Mouse (Mus musculus): ENCODE results near the gene Cfap97d1. TPM values are rescaled to one million over a fixed set of nuclear protein-coding genes. Genes with fewer than 3 reads are reported as not detected.

Gene Cfap97d1
- polyA plus RNA-seq, 1 experiment from 2014 or later = not detected

DNA sequence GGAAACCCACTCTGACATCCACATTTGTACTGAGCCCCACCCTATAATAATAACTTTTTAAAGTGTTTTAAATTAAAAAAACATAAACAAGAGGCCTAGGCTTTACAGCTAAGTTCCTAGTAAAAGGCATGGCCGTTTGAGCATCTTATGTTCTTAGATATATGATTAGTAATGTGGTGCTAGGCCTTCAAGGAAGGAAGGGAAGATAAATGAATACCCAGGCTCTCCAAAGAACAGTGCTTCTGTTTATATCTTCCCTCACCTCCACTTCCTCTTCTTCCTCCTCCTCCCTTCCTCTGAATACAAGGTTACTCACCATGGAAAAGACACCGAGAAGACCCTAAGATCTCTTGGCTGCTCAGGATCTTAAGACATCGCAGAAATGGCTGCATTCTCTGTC, 7.7 kb downstream of the Cfap97d1 start:
- H3K27ac ChIP-seq (ENCODE audit: low read depth, low read length) = no peak overlapping the region
- WGBS (ENCODE audit: insufficient replicate concordance) = 68% methylated on average over 3 of the region's 3 CpGs
- no peaks in the 10 kb centered on the region for H3K9me3 ChIP-seq (replicated peaks; ENCODE audit: control insufficient read depth, low read length)
- ATAC-seq (replicated peaks; ENCODE audit: insufficient number of reproducible peaks, low FRiP score, low TSS enrichment) = no peak
- H3K36me3 ChIP-seq (ENCODE audit: control insufficient read depth, insufficient read depth, low read length) = no peaks in the 10 kb centered on the region
- no peak overlapping the region for H3K4me2 ChIP-seq
- no peak overlapping the region for H3K9ac ChIP-seq (ENCODE audit: low read depth, low read length)
- no peaks in the 10 kb centered on the region for H3K27me3 ChIP-seq (ENCODE audit: control insufficient read depth, insufficient read depth, low read length)
- H3K4me3 ChIP-seq (ENCODE audit: low read depth, low read length) = no peak overlapping the region
- H3K4me1 ChIP-seq (ENCODE audit: control insufficient read depth, insufficient read depth, low read length) = 0 out of 2 replicates have a peak, but pooled peaks cover 6% of the 10 kb centered on the region

DNA sequence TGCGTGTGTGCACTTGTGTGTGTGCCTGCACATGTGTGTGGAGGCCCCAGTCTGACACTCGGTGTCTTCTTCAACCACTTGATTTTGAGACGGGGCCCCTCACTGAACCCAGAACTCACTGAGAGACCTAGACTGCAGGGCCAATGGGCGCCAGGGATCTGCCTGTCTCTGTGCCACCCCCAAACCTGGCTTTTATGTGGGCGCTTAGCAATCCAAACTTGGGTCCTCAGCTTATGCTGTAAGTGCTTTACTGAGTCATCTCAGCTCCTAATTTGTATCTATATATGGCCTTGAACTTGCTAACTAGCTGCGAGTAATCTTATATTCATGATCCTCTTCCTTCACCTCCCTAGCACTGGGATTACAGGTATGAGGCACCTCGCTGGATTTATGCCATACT, 8.3 kb downstream of the Cfap97d1 start:
- H3K4me1 ChIP-seq (ENCODE audit: control insufficient read depth, insufficient read depth, low read length) = 0 out of 2 replicates have a peak, but pooled peaks cover 6% of the 10 kb centered on the region
- H3K9me3 ChIP-seq (replicated peaks; ENCODE audit: control insufficient read depth, low read length) = no peaks in the 10 kb centered on the region
- H3K4me2 ChIP-seq = no peak overlapping the region
- no peaks in the 10 kb centered on the region for H3K27me3 ChIP-seq (ENCODE audit: control insufficient read depth, insufficient read depth, low read length)
- no peak overlapping the region for H3K4me3 ChIP-seq (ENCODE audit: low read depth, low read length)
- 83% methylated on average over 7 of the region's 7 CpGs for WGBS (ENCODE audit: insufficient replicate concordance)
- H3K9ac ChIP-seq (ENCODE audit: low read depth, low read length) = no peak overlapping the region
- no peaks in the 10 kb centered on the region for H3K36me3 ChIP-seq (ENCODE audit: control insufficient read depth, insufficient read depth, low read length)
- ATAC-seq (replicated peaks; ENCODE audit: insufficient number of reproducible peaks, low FRiP score, low TSS enrichment) = no peak
- H3K27ac ChIP-seq (ENCODE audit: low read depth, low read length) = no peak overlapping the region

DNA sequence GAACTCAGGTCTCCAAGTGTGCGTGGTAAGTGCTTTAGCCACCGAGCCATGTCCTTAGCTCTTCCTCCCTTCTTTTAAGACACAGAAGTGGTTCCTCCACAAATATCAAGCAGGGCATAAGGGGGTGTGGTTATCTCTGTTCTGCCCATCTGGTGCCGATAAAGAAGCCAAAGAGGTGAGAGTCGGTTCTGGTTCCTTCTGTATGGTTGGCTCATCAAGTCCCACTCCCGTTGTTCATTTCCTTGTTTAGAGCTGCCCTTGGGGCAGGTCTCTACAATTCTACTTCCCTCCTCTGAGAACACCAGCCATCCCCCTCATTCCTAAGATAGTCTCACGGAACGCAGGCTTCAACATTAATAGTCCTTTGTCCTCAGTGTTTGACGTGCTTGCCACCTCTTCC, 10.0 kb downstream of the Cfap97d1 start:
- Histone ChIP-seq H3K27ac (ENCODE audit: low read depth, low read length) (no peak overlapping the region), H3K4me3 (ENCODE audit: low read depth, low read length) (no peak overlapping the region), H3K9ac (ENCODE audit: low read depth, low read length) (no peak overlapping the region), H3K36me3 (ENCODE audit: control insufficient read depth, insufficient read depth, low read length) (no peaks in the 10 kb centered on the region), H3K27me3 (ENCODE audit: control insufficient read depth, insufficient read depth, low read length) (no peaks in the 10 kb centered on the region), H3K4me1 (ENCODE audit: control insufficient read depth, insufficient read depth, low read length) (peaks cover 8% of the 10 kb centered on the region; the same call in 1 of the 2 replicates), H3K4me2 (no peak overlapping the region), H3K9me3 (replicated peaks; ENCODE audit: control insufficient read depth, low read length) (no peaks in the 10 kb centered on the region)
- 39% methylated on average over 8 of the region's 8 CpGs for WGBS (ENCODE audit: insufficient replicate concordance)
- ATAC-seq (replicated peaks; ENCODE audit: insufficient number of reproducible peaks, low FRiP score, low TSS enrichment) = no peak

DNA sequence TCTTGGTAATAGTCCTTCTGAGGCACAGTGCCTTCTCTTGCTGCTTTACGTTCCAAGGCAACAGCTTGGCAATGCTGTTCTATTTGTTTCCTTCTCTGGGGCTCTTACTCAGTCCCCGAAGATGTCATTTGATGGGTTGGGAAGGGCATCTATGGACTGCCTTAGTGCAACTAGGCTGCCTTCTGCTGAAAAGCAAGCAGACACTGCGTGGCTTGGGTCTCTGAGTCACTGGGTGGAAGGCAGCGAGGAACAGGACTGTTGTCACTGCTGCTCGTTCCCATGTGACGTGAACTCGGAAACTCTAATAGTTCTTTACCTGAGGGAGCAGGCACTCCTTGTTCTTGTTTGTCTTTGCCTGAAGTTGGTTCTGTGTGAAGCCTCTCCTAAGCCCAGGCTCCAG, 11.9 kb downstream of the Cfap97d1 start:
- no peak for ATAC-seq (replicated peaks; ENCODE audit: insufficient number of reproducible peaks, low FRiP score, low TSS enrichment)
- peaks cover 9% of the 10 kb centered on the region; the same call in 1 of the 2 replicates for H3K4me1 ChIP-seq (ENCODE audit: control insufficient read depth, insufficient read depth, low read length)
- no peak overlapping the region for H3K4me3 ChIP-seq (ENCODE audit: low read depth, low read length)
- no peaks in the 10 kb centered on the region for H3K27me3 ChIP-seq (ENCODE audit: control insufficient read depth, insufficient read depth, low read length)
- no peaks in the 10 kb centered on the region for H3K9me3 ChIP-seq (replicated peaks; ENCODE audit: control insufficient read depth, low read length)
- 77% methylated on average over 7 of the region's 7 CpGs for WGBS (ENCODE audit: insufficient replicate concordance)
- no peak overlapping the region for H3K27ac ChIP-seq (ENCODE audit: low read depth, low read length)
- H3K9ac ChIP-seq (ENCODE audit: low read depth, low read length) = no peak overlapping the region
- H3K4me2 ChIP-seq = no peak overlapping the region
- H3K36me3 ChIP-seq (ENCODE audit: control insufficient read depth, insufficient read depth, low read length) = no peaks in the 10 kb centered on the region

DNA sequence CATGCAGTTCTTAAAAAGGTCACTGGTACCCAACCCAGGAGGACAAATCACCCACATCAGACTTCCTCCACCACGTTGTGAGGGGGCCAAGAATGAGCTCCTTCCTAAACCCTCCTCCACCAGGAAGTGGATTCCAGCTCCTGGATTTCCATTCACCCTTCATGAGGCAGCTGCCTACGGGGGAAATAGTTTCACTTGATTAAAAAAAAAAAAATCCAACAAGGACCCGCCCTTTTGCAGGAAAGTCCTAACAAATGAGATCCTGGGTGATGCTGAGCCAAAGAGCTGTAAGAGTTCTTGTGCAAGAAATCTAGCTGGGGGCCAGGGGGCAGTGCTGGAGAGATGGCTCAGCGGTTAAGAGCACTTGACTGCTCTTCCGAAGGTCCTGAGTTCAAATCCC, 14.2 kb downstream of the Cfap97d1 start:
- WGBS (ENCODE audit: insufficient replicate concordance) = 45% methylated on average over 5 of the region's 5 CpGs
- H3K27ac ChIP-seq (ENCODE audit: low read depth, low read length) = no peak overlapping the region

DNA sequence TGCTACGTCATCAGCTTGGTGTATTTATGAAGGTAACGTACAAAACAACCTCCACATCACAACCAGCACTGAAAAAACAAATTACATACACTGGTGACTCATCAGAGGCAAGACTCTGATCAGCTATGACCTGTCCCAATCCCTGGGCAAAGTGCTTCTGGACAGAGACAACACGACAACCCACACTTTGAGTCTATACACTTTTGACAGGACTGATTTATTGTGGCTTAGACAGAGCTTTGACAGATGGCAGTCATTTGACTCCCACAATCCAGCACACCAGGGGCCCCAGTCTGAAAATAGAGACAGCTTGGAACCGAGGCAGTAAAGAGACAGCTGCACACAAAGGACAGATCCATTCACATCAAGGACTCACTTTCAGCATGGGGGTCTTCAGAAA, 15.4 kb downstream of the Cfap97d1 start:
- H3K4me3 ChIP-seq (ENCODE audit: low read depth, low read length) = no peak overlapping the region
- H3K9me3 ChIP-seq (replicated peaks; ENCODE audit: control insufficient read depth, low read length) = 0 out of 2 replicates have a peak, but pooled peaks cover 2% of the 10 kb centered on the region
- no peak for ATAC-seq (replicated peaks; ENCODE audit: insufficient number of reproducible peaks, low FRiP score, low TSS enrichment)
- H3K9ac ChIP-seq (ENCODE audit: low read depth, low read length) = 0 out of 2 replicates have a peak overlapping the region, but pooled peaks have one; percentile 22
- H3K4me1 ChIP-seq (ENCODE audit: control insufficient read depth, insufficient read depth, low read length) = peaks cover 3% of the 10 kb centered on the region; the same call in 1 of the 2 replicates
- H3K4me2 ChIP-seq = no peak overlapping the region
- H3K27ac ChIP-seq (ENCODE audit: low read depth, low read length) = 0 out of 2 replicates have a peak overlapping the region, but pooled peaks have one; percentile 29
- no peaks in the 10 kb centered on the region for H3K27me3 ChIP-seq (ENCODE audit: control insufficient read depth, insufficient read depth, low read length)
- 52% methylated on average over 4 of the region's 4 CpGs for WGBS (ENCODE audit: insufficient replicate concordance)
- no peaks in the 10 kb centered on the region; the same call in 1 of the 2 replicates for H3K36me3 ChIP-seq (ENCODE audit: control insufficient read depth, insufficient read depth, low read length)

More for the DNA sequence above, 14.2 kb downstream of the Cfap97d1 start:
- H3K9ac ChIP-seq (ENCODE audit: low read depth, low read length) = no peak overlapping the region
- H3K4me2 ChIP-seq = no peak overlapping the region
- ATAC-seq (replicated peaks; ENCODE audit: insufficient number of reproducible peaks, low FRiP score, low TSS enrichment) = no peak
- no peaks in the 10 kb centered on the region for H3K36me3 ChIP-seq (ENCODE audit: control insufficient read depth, insufficient read depth, low read length)
- H3K4me3 ChIP-seq (ENCODE audit: low read depth, low read length) = no peak overlapping the region
- H3K27me3 ChIP-seq (ENCODE audit: control insufficient read depth, insufficient read depth, low read length) = no peaks in the 10 kb centered on the region
- no peaks in the 10 kb centered on the region for H3K9me3 ChIP-seq (replicated peaks; ENCODE audit: control insufficient read depth, low read length)
- H3K4me1 ChIP-seq (ENCODE audit: control insufficient read depth, insufficient read depth, low read length) = peaks cover 9% of the 10 kb centered on the region; the same call in 1 of the 2 replicates

DNA sequence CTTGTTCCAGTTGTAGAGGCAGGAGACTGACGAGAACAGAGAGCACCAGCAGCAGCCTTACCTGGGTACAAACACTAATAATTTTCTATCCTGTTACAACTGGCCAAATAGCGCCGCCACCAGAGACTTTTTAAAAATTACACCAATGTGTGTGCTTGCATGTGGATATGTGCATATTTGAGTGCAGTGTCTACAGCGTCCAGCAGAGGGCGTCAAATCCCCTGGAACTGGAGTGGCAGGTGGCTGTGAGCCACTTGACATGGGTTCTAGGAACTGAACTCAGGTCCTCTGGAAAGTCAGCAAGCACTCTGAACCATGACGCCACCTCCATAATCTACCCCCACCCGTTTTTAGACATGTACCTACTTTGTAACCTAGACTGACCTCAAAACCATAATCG, 20.2 kb downstream of the Cfap97d1 start:
- H3K27ac ChIP-seq (ENCODE audit: low read depth, low read length) = no peak overlapping the region
- no peaks in the 10 kb centered on the region; the same call in 1 of the 2 replicates for H3K36me3 ChIP-seq (ENCODE audit: control insufficient read depth, insufficient read depth, low read length)
- WGBS (ENCODE audit: insufficient replicate concordance) = 85% methylated on average over 8 of the region's 8 CpGs
- no peaks in the 10 kb centered on the region for H3K4me1 ChIP-seq (ENCODE audit: control insufficient read depth, insufficient read depth, low read length)
- H3K9me3 ChIP-seq (replicated peaks; ENCODE audit: control insufficient read depth, low read length) = 0 out of 2 replicates have a peak, but pooled peaks cover 2% of the 10 kb centered on the region
- no peak overlapping the region for H3K4me3 ChIP-seq (ENCODE audit: low read depth, low read length)
- H3K9ac ChIP-seq (ENCODE audit: low read depth, low read length) = no peak overlapping the region
- no peak for ATAC-seq (replicated peaks; ENCODE audit: insufficient number of reproducible peaks, low FRiP score, low TSS enrichment)
- no peak overlapping the region for H3K4me2 ChIP-seq
- H3K27me3 ChIP-seq (ENCODE audit: control insufficient read depth, insufficient read depth, low read length) = no peaks in the 10 kb centered on the region

DNA sequence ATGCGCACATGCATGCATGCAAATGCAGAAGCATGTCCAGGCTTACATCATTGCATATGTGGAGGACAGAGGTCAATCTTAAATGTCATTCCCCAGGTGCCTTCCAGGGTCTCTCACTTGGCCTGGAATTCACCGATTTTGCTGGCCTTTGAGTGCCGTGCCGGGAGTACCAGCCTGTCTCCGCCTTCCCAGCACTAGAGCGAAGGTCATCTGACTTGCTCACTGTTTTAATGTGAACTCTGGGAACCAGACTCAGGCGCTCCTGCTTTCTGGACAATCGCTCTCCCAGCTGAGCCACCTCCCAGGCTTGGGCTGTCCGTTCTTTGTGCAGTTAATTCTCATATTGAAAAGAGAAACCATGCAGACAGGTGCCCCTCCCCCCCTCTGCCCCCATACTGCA, 22.2 kb downstream of the Cfap97d1 start:
- no peak for ATAC-seq (replicated peaks; ENCODE audit: insufficient number of reproducible peaks, low FRiP score, low TSS enrichment)
- WGBS (ENCODE audit: insufficient replicate concordance) = 64% methylated on average over 9 of the region's 9 CpGs
- Histone ChIP-seq H3K9ac (ENCODE audit: low read depth, low read length) (no peak overlapping the region), H3K9me3 (replicated peaks; ENCODE audit: control insufficient read depth, low read length) (0 out of 2 replicates have a peak, but pooled peaks cover 2% of the 10 kb centered on the region), H3K27ac (ENCODE audit: low read depth, low read length) (no peak overlapping the region), H3K4me1 (ENCODE audit: control insufficient read depth, insufficient read depth, low read length) (no peaks in the 10 kb centered on the region), H3K4me3 (ENCODE audit: low read depth, low read length) (no peak overlapping the region), H3K27me3 (ENCODE audit: control insufficient read depth, insufficient read depth, low read length) (no peaks in the 10 kb centered on the region), H3K4me2 (no peak overlapping the region), H3K36me3 (ENCODE audit: control insufficient read depth, insufficient read depth, low read length) (no peaks in the 10 kb centered on the region; the same call in 1 of the 2 replicates)

DNA sequence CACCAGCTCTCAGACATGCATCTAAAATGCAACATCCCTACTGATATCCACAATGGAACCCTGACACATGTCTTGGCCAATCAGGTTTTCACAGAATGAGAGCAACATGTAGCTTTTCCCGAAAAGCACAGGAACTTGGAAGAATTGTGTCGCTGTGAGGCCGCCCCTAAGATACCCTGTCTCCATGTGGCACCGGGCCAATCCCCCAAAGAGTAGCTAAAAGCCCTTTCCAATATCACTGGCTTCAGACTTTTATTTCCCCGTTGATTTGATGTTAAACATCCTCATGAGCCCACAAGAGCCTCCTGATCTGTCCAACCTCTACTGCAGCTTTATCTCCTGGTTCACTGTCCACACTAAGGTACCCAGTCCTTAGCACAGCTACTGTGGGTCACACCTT, 22.6 kb downstream of the Cfap97d1 start:
- Histone ChIP-seq H3K4me3 (ENCODE audit: low read depth, low read length) (no peak overlapping the region), H3K9me3 (replicated peaks; ENCODE audit: control insufficient read depth, low read length) (0 out of 2 replicates have a peak, but pooled peaks cover 2% of the 10 kb centered on the region), H3K36me3 (ENCODE audit: control insufficient read depth, insufficient read depth, low read length) (no peaks in the 10 kb centered on the region; the same call in 1 of the 2 replicates), H3K9ac (ENCODE audit: low read depth, low read length) (no peak overlapping the region), H3K4me2 (no peak overlapping the region), H3K4me1 (ENCODE audit: control insufficient read depth, insufficient read depth, low read length) (no peaks in the 10 kb centered on the region), H3K27ac (ENCODE audit: low read depth, low read length) (no peak overlapping the region), H3K27me3 (ENCODE audit: control insufficient read depth, insufficient read depth, low read length) (no peaks in the 10 kb centered on the region)
- WGBS (ENCODE audit: insufficient replicate concordance) = 79% methylated on average over 5 of the region's 5 CpGs
- no peak for ATAC-seq (replicated peaks; ENCODE audit: insufficient number of reproducible peaks, low FRiP score, low TSS enrichment)
